Mouse (Mus musculus) hematopoietic stem cell, adult 5-6 weeks (primary cell): Measurements from ENCODE around the gene Cyp3a13. TPM values are rescaled to one million over a fixed set of nuclear protein-coding genes. Genes with fewer than 3 reads are reported as not detected.
"Not testable (repeated sequence)": the region's sequence is repeated elsewhere in the genome, so short reads cannot be mapped to it uniquely, and the experiment has no call there.

Source experiments
- ATAC-seq, 2 experiments: fragments of 125-278 bp in 1 of 2; replicated peaks in 1 of 2; 2 replicates each; pipeline ENCODE4 v1.8.0; 2016 to 2017; ENCODE audit warnings: inconsistent platforms in 2 of 2, mild to moderate bottlenecking in 2 of 2, moderate number of reproducible peaks in 2 of 2, low read depth in 1 of 2, moderate TSS enrichment in 1 of 2; ENCODE audit not compliant: low FRiP score in 2 of 2, poor library complexity in 2 of 2, severe bottlenecking in 2 of 2, insufficient read depth in 1 of 2, low TSS enrichment in 1 of 2
- total RNA-seq: library from RNA; stranded (forward); fragments of 172-1452, 232-1000 nt; gene quantifications from 2 replicates; pipeline ENCODE4 v1.2.3, GENCODE M21; 2017

The Cyp3a13 gene
- not detected in 2 replicates for total RNA-seq

- no peak for ATAC-seq
These were observed at the start of gene Cyp3a13 for GRCm38 (mm10) chr5:137921532-137921931. Cyp3a13 (minus strand) TSS chr5:137921619.

- no peak for ATAC-seq
These were observed 45.1 kb upstream of the Cyp3a13 start for GRCm38 (mm10) chr5:137966492-137966891.

- ATAC-seq, result no peak
These were observed 41.5 kb upstream of the Cyp3a13 start, which contains the start of gene Gjc3 for GRCm38 (mm10) chr5:137962945-137963344. Gjc3 (minus strand) TSS chr5:137963098.

- no peak for ATAC-seq
These were observed 35.0 kb upstream of the Cyp3a13 start for GRCm38 (mm10) chr5:137956404-137956803.

- ATAC-seq, result no peak
These were observed 29.8 kb upstream of the Cyp3a13 start for GRCm38 (mm10) chr5:137951218-137951617.

GRCm38 (mm10) chr5:137947303-137947702 lies 25.9 kb upstream of the Cyp3a13 start:
- ATAC-seq, result no peak

- ATAC-seq, result no peak
These were observed 21.7 kb upstream of the Cyp3a13 start for GRCm38 (mm10) chr5:137943133-137943532.

- no peak for ATAC-seq
These were observed 19.5 kb upstream of the Cyp3a13 start for GRCm38 (mm10) chr5:137940948-137941347.

GRCm38 (mm10) chr5:137937238-137937637 lies 15.8 kb upstream of the Cyp3a13 start:
- ATAC-seq, result no peak

- ATAC-seq, result no peak
These were observed 15.1 kb upstream of the Cyp3a13 start for GRCm38 (mm10) chr5:137936486-137936885.

GRCm38 (mm10) chr5:137933934-137934333 lies 12.5 kb upstream of the Cyp3a13 start:
- not testable (repeated sequence) for ATAC-seq

GRCm38 (mm10) chr5:137928439-137928838 lies 7.0 kb upstream of the Cyp3a13 start:
- ATAC-seq, result no peak

GRCm38 (mm10) chr5:137922171-137922570 lies 752 bp upstream of the Cyp3a13 start:
- no peak for ATAC-seq

GRCm38 (mm10) chr5:137915550-137915949 lies 5.9 kb downstream of the Cyp3a13 start:
- ATAC-seq, result no peak

GRCm38 (mm10) chr5:137914508-137914907 lies 6.9 kb downstream of the Cyp3a13 start:
- no peak for ATAC-seq

GRCm38 (mm10) chr5:137909564-137910262 lies 11.7 kb downstream of the Cyp3a13 start:
- no peak for ATAC-seq

- no peak for ATAC-seq
These were observed 23.6 kb downstream of the Cyp3a13 start for GRCm38 (mm10) chr5:137897812-137898211.

GRCm38 (mm10) chr5:137892954-137893353 lies 28.5 kb downstream of the Cyp3a13 start:
- no peak for ATAC-seq

- ATAC-seq, result no peak
These were observed 33.8 kb downstream of the Cyp3a13 start for GRCm38 (mm10) chr5:137887666-137888065.
